Mouse (Mus musculus) intestine, embryonic 16.5 days (tissue): ENCODE data around the gene Immp2l. TPM values are rescaled to one million over a fixed set of nuclear protein-coding genes. Genes with fewer than 3 reads are reported as not detected.

Source experiments
- ATAC-seq: fragments of 200-750 bp; cut with Nextera tagmentation; 2 replicates; pipeline ENCODE4 v1.8.0; 2017; ENCODE audit warnings: moderate TSS enrichment, moderate library complexity
- H3K27ac ChIP-seq: fragments of 300-500 bp; sonication (generic); 2 replicates; pipeline ENCODE4 v1.5.1; 2014; ENCODE audit warnings: mild to moderate bottlenecking, low read length
- H3K27me3 ChIP-seq: fragments of 300-500 bp; sonication (generic); replicated peaks from 2 replicates; pipeline ENCODE4 v1.6.1; 2014; ENCODE audit warnings: low read length, control low read depth, mixed read lengths; ENCODE audit not compliant: control insufficient read depth, insufficient read depth
- H3K36me3 ChIP-seq: fragments of 300-500 bp; sonication (generic); 2 replicates; pipeline ENCODE4 v1.6.1; 2014; ENCODE audit warnings: low read length, control low read depth; ENCODE audit not compliant: control insufficient read depth, insufficient read depth
- H3K4me1 ChIP-seq: fragments of 300-500 bp; sonication (generic); 2 replicates; pipeline ENCODE4 v1.6.1; 2014; ENCODE audit warnings: low read length, control low read depth, mixed read lengths; ENCODE audit not compliant: control insufficient read depth, insufficient read depth
- H3K4me2 ChIP-seq: fragments of 300-500 bp; sonication (generic); 2 replicates; pipeline ENCODE4 v1.6.1; 2014; ENCODE audit warnings: low read depth, low read length, control low read depth
- H3K4me3 ChIP-seq: fragments of 300-500 bp; sonication (generic); 2 replicates; pipeline ENCODE4 v1.5.1; 2014; ENCODE audit warnings: mild to moderate bottlenecking, low read length
- H3K9ac ChIP-seq: fragments of 300-500 bp; sonication (generic); 2 replicates; pipeline ENCODE4 v1.6.1; 2014; ENCODE audit warnings: low read depth, low read length
- H3K9me3 ChIP-seq: fragments of 300-500 bp; sonication (generic); 2 replicates; pipeline ENCODE4 v1.6.1; 2016; ENCODE audit warnings: low read length, control low read depth; ENCODE audit not compliant: control insufficient read depth
- WGBS: fragments of 180-500 bp; shearing (Covaris S2); extraction: QIAGEN DNeasy Blood & Tissue Kit; methylation state at CpG from one replicate; pipeline ENCODE4 v1.1.7; 2014; 5-methylcytosine and 5-hydroxymethylcytosine counted together
- polyA plus RNA-seq: library from polyadenylated mRNA; unstranded; fragments of >200 nt; fragmentation: Nextera tagmentation; extraction: Ambion mirVana; gene quantifications from 2 replicates; pipeline ENCODE4 v1.2.1, GENCODE M21; 2015

The Immp2l gene
- polyA plus RNA-seq, 1 experiment from 2014 or later, result 36.8 TPM

DNA sequence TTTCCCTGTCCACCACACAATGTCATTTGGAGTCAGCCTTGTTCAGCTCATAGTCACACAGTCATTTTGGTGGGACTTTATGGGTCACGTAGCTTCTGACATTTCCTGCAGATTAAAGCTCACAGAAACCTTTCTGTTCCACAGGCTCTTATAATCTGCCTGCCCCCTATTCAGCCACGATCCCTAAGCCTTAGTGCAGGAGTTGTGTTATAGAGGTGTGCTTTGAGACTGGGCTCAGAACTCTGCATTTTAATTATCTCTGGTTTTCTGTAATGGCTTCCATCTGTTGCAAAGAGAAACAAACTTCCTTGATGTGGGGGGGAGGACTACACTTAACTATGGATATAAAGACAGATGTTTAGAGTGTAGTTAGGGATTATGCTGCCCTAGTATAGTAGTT is 234.0 kb downstream of the Immp2l start:
- Histone ChIP-seq H3K27ac (no peak overlapping the region), H3K9me3 (no peaks in the 10 kb centered on the region), H3K4me3 (no peak overlapping the region), H3K4me1 (no peaks in the 10 kb centered on the region), H3K4me2 (no peak overlapping the region), H3K36me3 (no peaks in the 10 kb centered on the region), H3K9ac (no peak overlapping the region), H3K27me3 (no peaks in the 10 kb centered on the region)
- no peak for ATAC-seq
- WGBS, result 75% methylated on average over 2 of the region's 2 CpGs

DNA sequence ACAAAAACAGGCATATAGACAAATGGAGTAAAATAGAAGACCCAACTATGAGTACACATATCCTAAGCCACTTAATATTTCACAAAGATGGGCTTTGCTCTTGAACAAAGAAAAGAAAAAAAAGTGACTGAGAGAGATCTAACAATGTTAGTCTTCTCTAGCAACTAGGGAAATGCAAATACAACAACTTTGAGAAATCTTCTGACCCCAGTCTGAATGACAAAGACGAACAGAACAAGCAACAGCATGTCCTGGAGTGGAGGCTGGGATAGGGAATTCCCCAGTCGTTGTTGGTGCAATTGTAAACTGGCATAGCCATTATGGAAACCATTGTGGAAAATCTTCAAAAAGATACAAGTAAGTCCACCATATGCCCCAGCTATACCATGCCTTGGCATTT is 235.7 kb downstream of the Immp2l start:
- no peak overlapping the region for H3K4me3 ChIP-seq
- H3K4me1 ChIP-seq, result no peaks in the 10 kb centered on the region
- no peak overlapping the region for H3K27ac ChIP-seq
- WGBS, result 75% methylated on average over 2 of the region's 2 CpGs
- no peaks in the 10 kb centered on the region for H3K27me3 ChIP-seq
- H3K9me3 ChIP-seq, result no peaks in the 10 kb centered on the region
- ATAC-seq, result no peak
- H3K4me2 ChIP-seq, result no peak overlapping the region
- H3K9ac ChIP-seq, result no peak overlapping the region
- no peaks in the 10 kb centered on the region for H3K36me3 ChIP-seq

DNA sequence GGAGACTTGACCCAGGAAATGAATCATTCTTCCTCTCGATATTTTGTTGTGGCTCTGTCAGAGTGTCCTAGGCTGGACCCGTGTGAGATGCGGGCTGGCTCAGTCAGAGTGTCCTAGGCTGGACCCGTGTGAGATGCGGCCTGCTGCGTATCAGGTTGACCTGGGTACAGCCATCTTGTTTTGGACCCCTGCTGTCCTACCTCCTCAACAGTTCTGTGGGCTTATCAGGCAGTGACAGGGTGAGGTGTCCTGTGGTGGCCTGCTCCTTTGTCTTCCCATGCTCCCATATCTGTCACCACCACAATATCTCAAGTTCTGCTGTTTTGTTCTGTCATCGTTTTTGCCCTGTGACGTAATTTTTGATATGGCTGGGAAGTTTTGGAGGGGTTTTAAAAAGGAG is 250.2 kb downstream of the Immp2l start:
- Histone ChIP-seq H3K36me3 (no peaks in the 10 kb centered on the region), H3K27me3 (no peaks in the 10 kb centered on the region), H3K4me1 (no peaks in the 10 kb centered on the region), H3K27ac (no peak overlapping the region), H3K9me3 (no peaks in the 10 kb centered on the region), H3K4me2 (no peak overlapping the region), H3K4me3 (no peak overlapping the region), H3K9ac (no peak overlapping the region)
- ATAC-seq, result no peak
- WGBS, result 89% methylated on average over 8 of the region's 8 CpGs

DNA sequence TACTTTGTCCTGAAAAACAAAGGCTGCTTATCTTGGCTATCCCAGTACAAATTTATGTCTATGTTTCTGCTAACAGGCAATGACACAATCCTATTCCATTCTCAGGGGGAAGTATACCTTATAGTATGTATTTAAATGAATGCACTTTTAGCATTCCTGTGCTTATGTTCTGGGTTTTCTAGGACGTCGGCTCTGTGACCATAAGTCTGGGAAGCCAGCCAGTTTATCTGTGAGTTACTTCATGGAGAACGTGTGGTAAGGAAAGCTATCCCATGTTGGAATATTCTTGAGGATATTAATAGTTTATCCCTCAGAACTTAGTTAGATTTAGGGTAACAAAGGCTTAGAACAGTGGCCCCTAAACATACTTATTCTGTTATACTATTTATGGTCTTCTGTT is 251.5 kb downstream of the Immp2l start:
- no peak overlapping the region for H3K9ac ChIP-seq
- H3K4me2 ChIP-seq, result no peak overlapping the region
- H3K27me3 ChIP-seq, result no peaks in the 10 kb centered on the region
- 38% methylated on average over 3 of the region's 3 CpGs for WGBS
- no peaks in the 10 kb centered on the region for H3K4me1 ChIP-seq
- ATAC-seq, result no peak
- H3K36me3 ChIP-seq, result no peaks in the 10 kb centered on the region
- no peaks in the 10 kb centered on the region for H3K9me3 ChIP-seq
- H3K4me3 ChIP-seq, result no peak overlapping the region
- no peak overlapping the region for H3K27ac ChIP-seq

DNA sequence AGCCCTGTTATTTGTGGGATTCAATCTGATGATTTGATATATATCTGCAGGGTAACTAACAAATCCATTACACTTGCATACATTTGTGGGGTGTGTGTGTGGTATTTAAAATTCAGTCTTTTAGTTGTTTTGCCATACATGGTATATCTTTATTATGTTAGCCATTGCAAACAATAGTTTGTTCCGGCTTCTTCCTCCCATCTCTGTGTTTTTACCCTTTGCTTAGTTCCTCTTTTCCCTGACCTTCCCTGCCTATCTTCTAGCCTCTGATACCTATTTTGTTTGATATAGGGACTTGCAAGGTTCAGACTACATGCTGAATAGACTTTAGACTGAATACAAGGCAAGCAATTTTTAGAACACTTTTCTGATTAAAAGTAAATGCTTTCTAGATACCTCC is 254.0 kb downstream of the Immp2l start:
- H3K27me3 ChIP-seq, result no peaks in the 10 kb centered on the region
- WGBS, result 90% methylated on average over 1 of the region's 1 CpGs
- no peaks in the 10 kb centered on the region for H3K4me1 ChIP-seq
- H3K4me3 ChIP-seq, result no peak overlapping the region
- no peaks in the 10 kb centered on the region for H3K9me3 ChIP-seq
- no peak for ATAC-seq
- H3K9ac ChIP-seq, result no peak overlapping the region
- H3K27ac ChIP-seq, result no peak overlapping the region
- no peak overlapping the region for H3K4me2 ChIP-seq
- H3K36me3 ChIP-seq, result no peaks in the 10 kb centered on the region

DNA sequence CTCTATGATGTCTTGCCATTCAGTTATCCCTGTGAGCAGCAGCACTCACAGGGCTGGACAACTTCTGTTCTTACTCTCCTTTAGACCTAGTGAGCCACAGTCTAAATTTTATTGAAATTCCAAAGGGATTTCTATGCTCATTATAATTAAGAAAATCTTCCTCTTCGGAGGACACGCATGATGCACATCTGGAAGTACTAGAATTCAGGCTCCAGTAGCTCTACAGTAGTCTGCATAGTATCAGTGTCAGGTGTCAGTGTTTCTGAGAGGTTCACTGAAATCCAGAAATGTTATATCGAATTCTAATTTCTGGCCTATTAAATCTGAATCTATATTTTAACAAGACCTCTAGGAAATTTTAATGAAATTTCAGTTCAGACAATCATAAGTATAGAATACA is 265.2 kb downstream of the Immp2l start:
- no peak for ATAC-seq
- WGBS, result 86% methylated on average over 3 of the region's 3 CpGs

DNA sequence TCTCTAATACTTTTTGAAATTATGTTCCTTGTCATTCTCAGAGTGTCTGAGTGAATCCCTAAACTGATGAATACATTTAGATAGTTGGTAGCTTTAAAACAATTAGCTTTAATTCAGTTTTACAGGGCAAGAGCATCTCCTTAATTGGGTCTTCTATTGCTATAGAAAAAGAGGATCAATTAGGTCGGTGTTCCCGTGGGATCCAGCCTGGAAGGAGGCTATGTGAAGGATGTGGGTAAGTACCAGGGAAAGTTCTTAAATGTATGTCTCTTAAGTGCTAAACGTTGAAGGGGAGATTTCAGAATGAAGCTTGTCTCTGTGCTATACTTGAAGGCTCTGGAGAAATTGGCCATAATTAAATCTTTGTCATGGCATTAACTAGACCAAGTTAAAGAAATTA is 283.1 kb downstream of the Immp2l start:
- no peak overlapping the region for H3K9ac ChIP-seq
- no peaks in the 10 kb centered on the region for H3K27me3 ChIP-seq
- no peak for ATAC-seq
- H3K4me2 ChIP-seq, result no peak overlapping the region
- WGBS, result 74% methylated on average over 3 of the region's 3 CpGs
- no peaks in the 10 kb centered on the region for H3K36me3 ChIP-seq
- H3K27ac ChIP-seq, result no peak overlapping the region
- no peak overlapping the region for H3K4me3 ChIP-seq
- no peaks in the 10 kb centered on the region for H3K4me1 ChIP-seq
- H3K9me3 ChIP-seq, result no peaks in the 10 kb centered on the region

More for the DNA sequence above, 265.2 kb downstream of the Immp2l start:
- H3K36me3 ChIP-seq, result no peaks in the 10 kb centered on the region
- no peak overlapping the region for H3K4me2 ChIP-seq
- no peaks in the 10 kb centered on the region for H3K4me1 ChIP-seq
- H3K9me3 ChIP-seq, result no peaks in the 10 kb centered on the region
- H3K27ac ChIP-seq, result no peak overlapping the region
- no peak overlapping the region for H3K4me3 ChIP-seq
- H3K27me3 ChIP-seq, result no peaks in the 10 kb centered on the region
- no peak overlapping the region for H3K9ac ChIP-seq

DNA sequence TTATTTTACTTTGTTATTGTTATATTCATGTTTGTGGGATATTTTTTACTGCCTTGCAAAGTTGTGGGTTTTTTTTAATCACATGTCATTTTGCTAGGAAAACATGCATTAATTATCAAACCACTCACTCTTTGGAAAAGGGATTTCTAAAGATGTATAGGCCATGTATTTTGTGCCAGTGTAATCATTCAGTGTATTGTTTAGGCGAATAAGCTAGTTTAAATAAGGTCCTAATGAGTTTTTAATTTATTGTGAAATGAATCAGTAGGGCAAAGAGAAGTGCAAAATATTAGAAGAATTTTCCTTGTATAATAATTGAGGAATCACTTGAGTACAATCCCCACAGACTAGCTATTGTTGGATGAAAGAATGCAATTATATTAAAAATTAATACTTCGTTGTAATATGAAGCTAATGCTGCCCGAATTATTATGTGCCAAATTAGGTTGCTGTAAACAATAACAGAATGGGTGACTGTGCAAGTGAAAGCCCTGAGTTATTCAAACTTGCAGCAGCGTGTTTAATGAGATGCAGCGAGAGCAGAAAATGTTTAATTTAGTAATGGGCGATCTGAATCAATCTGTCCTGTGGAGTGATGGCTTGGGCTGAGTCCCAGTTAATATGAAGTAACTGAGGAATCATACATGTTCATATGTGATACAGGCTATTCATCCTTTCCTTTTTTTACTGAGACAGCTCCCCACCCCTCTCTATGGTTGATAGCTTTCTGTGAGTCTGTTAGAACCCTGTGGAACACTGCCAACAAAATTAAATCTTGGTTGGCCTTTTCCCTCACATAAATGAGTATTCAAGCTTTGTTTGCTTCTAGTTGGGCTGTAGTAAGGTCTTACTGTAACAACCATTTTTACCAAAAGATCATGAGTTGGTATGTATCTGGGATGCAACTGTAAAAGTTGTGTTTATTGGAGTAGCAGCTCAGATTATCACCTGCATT is 285.1 kb downstream of the Immp2l start:
- no peak for ATAC-seq
- no peak overlapping the region for H3K4me3 ChIP-seq
- H3K9me3 ChIP-seq, result no peaks in the 10 kb centered on the region
- no peaks in the 10 kb centered on the region for H3K4me1 ChIP-seq
- H3K36me3 ChIP-seq, result no peaks in the 10 kb centered on the region
- no peaks in the 10 kb centered on the region for H3K27me3 ChIP-seq
- no peak overlapping the region for H3K4me2 ChIP-seq
- H3K27ac ChIP-seq, result no peak overlapping the region
- H3K9ac ChIP-seq, result no peak overlapping the region
- WGBS, result 82% methylated on average over 6 of the region's 6 CpGs

DNA sequence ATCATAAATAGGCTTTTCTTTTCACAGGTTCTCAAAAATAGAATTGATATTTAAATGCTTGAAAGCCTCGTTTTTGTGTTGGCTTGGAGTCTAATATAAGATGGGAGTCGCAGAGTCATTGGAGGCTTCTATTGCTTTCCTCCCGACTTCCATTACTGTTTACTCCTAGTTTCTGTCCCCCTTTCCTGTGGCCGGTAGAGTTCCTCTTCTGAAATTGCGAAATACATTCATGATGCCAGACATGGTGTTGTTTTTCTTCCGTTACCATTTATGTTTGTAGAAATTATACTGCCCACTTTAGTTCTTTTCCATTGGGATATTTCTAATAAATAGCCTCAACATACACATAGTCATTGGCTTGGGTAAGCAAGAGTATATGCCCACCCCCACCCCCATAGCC is 289.5 kb downstream of the Immp2l start:
- Histone ChIP-seq H3K9ac (no peak overlapping the region), H3K9me3 (no peaks in the 10 kb centered on the region), H3K4me3 (no peak overlapping the region), H3K27me3 (no peaks in the 10 kb centered on the region), H3K27ac (no peak overlapping the region), H3K4me2 (no peak overlapping the region), H3K36me3 (no peaks in the 10 kb centered on the region), H3K4me1 (no peaks in the 10 kb centered on the region)
- no peak for ATAC-seq
- WGBS, result 79% methylated on average over 6 of the region's 6 CpGs
